ENCODE assay signal across 8 mouse cellular contexts in the genomic region with DNA sequence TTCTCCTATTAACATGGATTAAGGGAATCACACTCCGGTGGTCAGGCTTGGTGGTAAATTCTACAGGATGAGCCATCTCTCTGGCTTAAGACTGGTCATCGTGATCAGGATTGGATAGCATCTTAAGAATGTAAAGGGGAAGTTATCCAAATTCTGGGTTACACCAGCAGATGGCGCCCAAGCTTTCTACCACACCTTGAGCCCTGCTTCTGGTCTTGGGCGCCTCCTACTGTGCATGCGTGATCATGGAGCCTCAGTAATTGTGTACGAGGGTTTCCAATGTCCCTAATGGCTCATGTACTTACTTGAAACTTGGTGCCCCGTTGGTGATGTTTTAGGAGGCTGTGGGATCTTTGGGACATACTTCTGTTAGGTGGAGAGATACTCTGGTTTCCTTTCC. TPM values are rescaled to one million over a fixed set of nuclear protein-coding genes. Genes with fewer than 3 reads are reported as not detected.
DNase-seq lines count a peak whose midpoint lies in the region; ATAC-seq and TF ChIP-seq lines count a peak whose summit lies in the region.

No protein-coding gene starts in this region.

- H3K9me3 ChIP-seq in forebrain, postnatal 0 days (ENCODE audit: low read length) = no peaks in the 10 kb centered on the region
- no peaks in the 10 kb centered on the region for H3K9me3 ChIP-seq in hindbrain, embryonic 12.5 days (replicated peaks)

- peaks cover 25% of the 10 kb centered on the region for H3K36me3 ChIP-seq in forebrain, postnatal 0 days (ENCODE audit: insufficient read depth)
- peaks cover 19% of the 10 kb centered on the region for H3K36me3 ChIP-seq in hindbrain, embryonic 12.5 days

- H3K27ac ChIP-seq in forebrain, postnatal 0 days (ENCODE audit: low read depth, low read length) = no peak overlapping the region
- H3K27ac ChIP-seq in hindbrain, embryonic 12.5 days = no peak overlapping the region

- H3K4me2 ChIP-seq in forebrain, postnatal 0 days (ENCODE audit: low read depth) = no peak overlapping the region
- H3K4me2 ChIP-seq in hindbrain, embryonic 12.5 days (replicated peaks) = no peak overlapping the region

- DNase-seq in MEL-GATA-1-ER (ENCODE audit: extremely low read depth, low read depth) = peak; percentile 70
- DNase-seq in cerebellum, adult 11-12 months = peak; percentile 72
- DNase-seq in forebrain, postnatal 0 days = peak; percentile 83
- DNase-seq in layer of hippocampus, postnatal 10 days (ENCODE audit: low spot score in 2 of 2) = peak; percentile 82 to 87
- peak; percentile 93 for DNase-seq in lung, postnatal 10 days
- peak; percentile 87 to 93 for DNase-seq in right cerebral cortex, adult 2 months (ENCODE audit: low spot score in 2 of 2)
- DNase-seq in urinary bladder, adult 2 months (ENCODE audit: low spot score) = peak; percentile 67

- peak; percentile 71; the same call in 1 of the 2 replicates for ATAC-seq in forebrain, postnatal 0 days
- 0 out of 2 replicates have a peak, but pooled peaks have one; percentile 24 for ATAC-seq in hindbrain, embryonic 12.5 days (ENCODE audit: low FRiP score)

- 12% methylated on average over 7 of the region's 7 CpGs for WGBS in forebrain, postnatal 0 days
- 13% methylated on average over 7 of the region's 7 CpGs for WGBS in hindbrain, embryonic 12.5 days

- H3K9ac ChIP-seq in forebrain, postnatal 0 days = no peak overlapping the region
- H3K9ac ChIP-seq in hindbrain, embryonic 12.5 days = no peak overlapping the region

- peak; percentile 94 for TF ChIP-seq CTCF in forebrain, postnatal 0 days (IDR thresholded peaks at IDR 0.05; ENCODE audit: low read depth)

- no peaks in the 10 kb centered on the region for H3K4me1 ChIP-seq in forebrain, postnatal 0 days (ENCODE audit: insufficient read depth)
- H3K4me1 ChIP-seq in hindbrain, embryonic 12.5 days = peaks cover 8% of the 10 kb centered on the region; the same call in 1 of the 2 replicates

- no peaks in the 10 kb centered on the region for H3K27me3 ChIP-seq in forebrain, postnatal 0 days (ENCODE audit: insufficient read depth, low read length)
- no peaks in the 10 kb centered on the region for H3K27me3 ChIP-seq in hindbrain, embryonic 12.5 days

- no peak overlapping the region for H3K4me3 ChIP-seq in forebrain, postnatal 0 days (ENCODE audit: low read depth, low read length)
- no peak overlapping the region for H3K4me3 ChIP-seq in hindbrain, embryonic 12.5 days

RNA-seq across cellular contexts. Expression of a gene that starts 20.1 kb away (rescaled TPM):
- 13.2 and 18.7 TPM in 2 replicates for total RNA-seq in forebrain, postnatal 0 days (2014; rRNA removed)
- polyA plus RNA-seq in forebrain, postnatal 0 days (2015; fragmentation: Nextera tagmentation; extraction: Ambion mirVana) = 26.3 and 36.7 TPM in 2 replicates
- polyA plus RNA-seq in hindbrain, embryonic 12.5 days (2016; fragmentation: Nextera tagmentation; extraction: Ambion mirVana) = 37.2 and 39.3 TPM in 2 replicates
- total RNA-seq in layer of hippocampus, postnatal 10 days (2021) = 10 to 100 TPM; 24.5 to 27.8 TPM
- polyA plus RNA-seq in urinary bladder, adult 2 months (2012; rRNA removed) = 35.7 and 38.3 TPM in 2 replicates

RNA-seq across cellular contexts. Expression of a gene that starts 23.7 kb away (rescaled TPM):
- total RNA-seq in forebrain, postnatal 0 days (2014; rRNA removed) = 192 and 268 TPM in 2 replicates
- polyA plus RNA-seq in forebrain, postnatal 0 days (2015; fragmentation: Nextera tagmentation; extraction: Ambion mirVana) = 243 and 282 TPM in 2 replicates
- 52.0 and 59.7 TPM in 2 replicates for polyA plus RNA-seq in hindbrain, embryonic 12.5 days (2016; fragmentation: Nextera tagmentation; extraction: Ambion mirVana)
- total RNA-seq in layer of hippocampus, postnatal 10 days (2021) = 100 to 1,000 TPM; 127 to 141 TPM
- polyA plus RNA-seq in urinary bladder, adult 2 months (2012; rRNA removed) = 265 and 300 TPM in 2 replicates
